Mouse (Mus musculus): ENCODE measurements around the gene Klhl29. TPM values are rescaled to one million over a fixed set of nuclear protein-coding genes. Genes with fewer than 3 reads are reported as not detected.
A peak's percentile ranks its signal among the peaks of the same experiment; 100 is the strongest.

Gene Klhl29
- total RNA-seq, 1 experiment: 0.22 TPM

DNA sequence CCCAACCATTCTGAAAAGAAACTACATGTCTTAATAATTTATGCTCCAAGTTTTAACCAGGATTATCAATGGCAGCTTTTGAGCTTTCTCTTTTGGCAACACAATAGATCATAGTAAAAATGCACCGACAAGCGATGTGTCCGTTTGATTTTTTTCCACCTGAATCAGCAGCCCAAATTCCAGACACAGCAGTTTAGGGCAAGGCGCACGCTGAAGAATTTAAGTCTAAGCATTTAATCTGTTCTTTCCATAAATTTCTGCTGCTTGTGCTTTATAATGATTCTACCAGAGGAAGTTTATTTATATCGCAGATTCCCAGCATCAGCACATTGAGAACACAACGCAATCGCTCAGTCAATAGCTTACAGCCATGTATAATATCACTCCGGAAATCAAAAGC lies 256.2 kb downstream of the Klhl29 start:
- TF ChIP-seq ZC3H11A (IDR thresholded peaks at IDR 0.05; ENCODE audit: borderline replicate concordance, low read depth, low read length): no peak
- TF ChIP-seq ZNF384 (IDR thresholded peaks at IDR 0.05; ENCODE audit: low read depth, low read length): no peak
- TF ChIP-seq CHD2 (IDR thresholded peaks at IDR 0.05; ENCODE audit: low read depth, low read length): no peak
- no peak for TF ChIP-seq HCFC1 (IDR thresholded peaks at IDR 0.05; ENCODE audit: borderline replicate concordance, insufficient read depth, low read length)
- no peak for TF ChIP-seq MAFK (IDR thresholded peaks at IDR 0.05; ENCODE audit: insufficient read depth, low read depth, low read length)
- Histone ChIP-seq H3K4me3 (ENCODE audit: insufficient read depth in 1 of 2, low read depth in 1 of 2, low read length in 2 of 2, poor library complexity in 1 of 2, severe bottlenecking in 1 of 2) (no peak overlapping the region), H3K27ac (ENCODE audit: insufficient read depth, low read depth, low read length, poor library complexity, severe bottlenecking) (no peak overlapping the region), H3K4me1 (ENCODE audit: control insufficient read depth in 2 of 2, insufficient read depth in 2 of 2, low read length in 2 of 2, poor library complexity in 1 of 2) (peaks cover 0 to 2% of the 10 kb centered on the region in 2 experiments; a peak in 1 of 4 replicates), H3K9ac (ENCODE audit: insufficient read depth, low read depth, low read length, poor library complexity, severe bottlenecking) (no peak overlapping the region), H3K9me3 (ENCODE audit: control insufficient read depth, insufficient read depth, low read depth, low read length) (no peaks in the 10 kb centered on the region), H3K36me3 (ENCODE audit: control insufficient read depth, insufficient read depth, low read length, poor library complexity, severe bottlenecking) (no peaks in the 10 kb centered on the region)
- in situ Hi-C loops (cut with MboI; ENCODE audit: low sequenced_read_pairs in 2 of 2, unreplicated experiment in 2 of 2): no loop called here
- no peak for DNase-seq (ENCODE audit: low read depth, low spot score)

DNA sequence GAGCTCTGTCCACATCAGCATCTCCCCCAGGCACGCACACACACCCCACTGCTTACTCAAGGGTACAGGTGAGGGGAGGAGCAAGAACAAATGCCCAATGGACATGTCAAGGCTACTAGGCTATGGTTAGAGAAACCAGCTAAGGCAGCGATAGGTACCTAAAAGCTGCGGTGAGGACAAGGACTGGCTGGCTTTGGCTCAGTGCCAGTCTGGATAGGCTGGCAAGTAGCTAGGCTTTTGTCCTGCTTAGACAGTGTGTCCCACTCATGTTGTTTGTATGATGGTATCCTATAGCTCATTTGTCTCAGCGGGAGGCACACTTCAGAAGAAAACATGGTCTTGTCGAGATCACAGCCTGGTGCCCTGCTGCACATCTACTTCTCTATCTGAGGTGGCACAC lies 258.9 kb downstream of the Klhl29 start:
- no peak overlapping the region for H3K9ac ChIP-seq (ENCODE audit: insufficient read depth, low read depth, low read length, poor library complexity, severe bottlenecking)
- DNase-seq (ENCODE audit: low read depth, low spot score): no peak
- H3K9me3 ChIP-seq (ENCODE audit: control insufficient read depth, insufficient read depth, low read depth, low read length): no peaks in the 10 kb centered on the region
- no peak for TF ChIP-seq ZNF384 (IDR thresholded peaks at IDR 0.05; ENCODE audit: low read depth, low read length)
- TF ChIP-seq ZC3H11A (IDR thresholded peaks at IDR 0.05; ENCODE audit: borderline replicate concordance, low read depth, low read length): no peak
- H3K4me1 ChIP-seq (ENCODE audit: control insufficient read depth in 2 of 2, insufficient read depth in 2 of 2, low read length in 2 of 2, poor library complexity in 1 of 2): peaks cover 0 to 2% of the 10 kb centered on the region in 2 experiments; a peak in 1 of 4 replicates
- H3K27ac ChIP-seq (ENCODE audit: insufficient read depth, low read depth, low read length, poor library complexity, severe bottlenecking): no peak overlapping the region
- no peaks in the 10 kb centered on the region for H3K36me3 ChIP-seq (ENCODE audit: control insufficient read depth, insufficient read depth, low read length, poor library complexity, severe bottlenecking)
- in situ Hi-C loops (cut with MboI; ENCODE audit: low sequenced_read_pairs in 2 of 2, unreplicated experiment in 2 of 2): no loop called here
- H3K4me3 ChIP-seq (ENCODE audit: insufficient read depth in 1 of 2, low read depth in 1 of 2, low read length in 2 of 2, poor library complexity in 1 of 2, severe bottlenecking in 1 of 2): no peak overlapping the region

DNA sequence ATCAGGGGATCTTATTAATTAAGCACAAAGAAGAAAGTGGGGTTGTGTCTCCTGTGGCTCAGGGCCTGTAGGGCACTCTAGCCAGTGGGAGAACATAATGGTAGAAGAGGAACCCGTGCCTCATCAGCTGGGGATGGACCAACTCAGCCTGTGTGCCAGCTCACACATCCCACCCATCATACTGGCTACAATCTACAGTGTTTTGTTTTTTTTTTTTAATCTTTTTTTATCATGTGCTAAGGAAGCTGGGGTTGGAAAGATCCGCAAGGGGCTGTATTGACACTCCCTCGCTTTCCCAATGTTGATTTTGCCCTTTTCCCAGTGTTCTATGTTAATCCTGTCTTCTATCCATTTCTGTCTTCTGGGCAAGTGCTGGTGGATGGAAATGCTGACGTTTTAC lies 260.9 kb downstream of the Klhl29 start:
- no peaks in the 10 kb centered on the region for H3K9me3 ChIP-seq (ENCODE audit: control insufficient read depth, insufficient read depth, low read depth, low read length)

DNA sequence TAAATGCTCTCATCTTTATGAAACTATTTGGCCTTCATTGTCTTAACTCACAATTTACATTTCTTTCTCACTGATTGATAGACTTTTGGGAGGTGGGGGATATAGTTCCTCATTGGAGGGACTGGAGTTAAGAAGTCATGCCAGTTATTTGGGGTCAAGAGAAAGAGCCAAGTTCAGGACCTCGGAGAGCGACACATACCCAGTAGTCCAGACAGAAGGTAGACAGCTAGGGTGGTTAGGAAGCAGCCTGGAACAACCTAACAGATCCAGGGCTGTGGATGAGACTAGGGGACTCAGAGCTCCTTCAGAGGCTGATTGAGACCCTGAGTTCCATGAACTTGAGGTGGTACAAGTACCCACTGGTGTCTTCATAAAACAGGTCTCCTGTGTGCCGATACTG lies 264.1 kb downstream of the Klhl29 start:
- Histone ChIP-seq H3K9me3 (ENCODE audit: control insufficient read depth, insufficient read depth, low read depth, low read length) (no peaks in the 10 kb centered on the region), H3K4me3 (ENCODE audit: insufficient read depth in 1 of 2, low read depth in 1 of 2, low read length in 2 of 2, poor library complexity in 1 of 2, severe bottlenecking in 1 of 2) (no peak overlapping the region), H3K4me1 (ENCODE audit: control insufficient read depth in 2 of 2, insufficient read depth in 2 of 2, low read length in 2 of 2, poor library complexity in 1 of 2) (no peaks in the 10 kb centered on the region), H3K36me3 (ENCODE audit: control insufficient read depth, insufficient read depth, low read length, poor library complexity, severe bottlenecking) (no peaks in the 10 kb centered on the region), H3K27ac (ENCODE audit: insufficient read depth, low read depth, low read length, poor library complexity, severe bottlenecking) (no peak overlapping the region), H3K9ac (ENCODE audit: insufficient read depth, low read depth, low read length, poor library complexity, severe bottlenecking) (no peak overlapping the region)
- TF ChIP-seq CHD2 (IDR thresholded peaks at IDR 0.05; ENCODE audit: low read depth, low read length) (no peak), ZNF384 (IDR thresholded peaks at IDR 0.05; ENCODE audit: low read depth, low read length) (no peak), MAFK (IDR thresholded peaks at IDR 0.05; ENCODE audit: insufficient read depth, low read depth, low read length) (no peak), ZC3H11A (IDR thresholded peaks at IDR 0.05; ENCODE audit: borderline replicate concordance, low read depth, low read length) (no peak), HCFC1 (IDR thresholded peaks at IDR 0.05; ENCODE audit: borderline replicate concordance, insufficient read depth, low read length) (no peak)
- DNase-seq (ENCODE audit: low read depth, low spot score): peak; percentile 43
- in situ Hi-C loops (cut with MboI; ENCODE audit: low sequenced_read_pairs in 2 of 2, unreplicated experiment in 2 of 2): no loop called here

More for the DNA sequence above, 260.9 kb downstream of the Klhl29 start:
- Histone ChIP-seq H3K4me3 (ENCODE audit: insufficient read depth in 1 of 2, low read depth in 1 of 2, low read length in 2 of 2, poor library complexity in 1 of 2, severe bottlenecking in 1 of 2) (no peak overlapping the region), H3K36me3 (ENCODE audit: control insufficient read depth, insufficient read depth, low read length, poor library complexity, severe bottlenecking) (no peaks in the 10 kb centered on the region), H3K27ac (ENCODE audit: insufficient read depth, low read depth, low read length, poor library complexity, severe bottlenecking) (no peak overlapping the region), H3K4me1 (ENCODE audit: control insufficient read depth in 2 of 2, insufficient read depth in 2 of 2, low read length in 2 of 2, poor library complexity in 1 of 2) (peaks cover 0 to under 1% of the 10 kb centered on the region in 2 experiments; a peak in 1 of 4 replicates), H3K9ac (ENCODE audit: insufficient read depth, low read depth, low read length, poor library complexity, severe bottlenecking) (no peak overlapping the region)
- TF ChIP-seq CHD2 (IDR thresholded peaks at IDR 0.05; ENCODE audit: low read depth, low read length): no peak
- no peak for TF ChIP-seq ZC3H11A (IDR thresholded peaks at IDR 0.05; ENCODE audit: borderline replicate concordance, low read depth, low read length)
- no peak for TF ChIP-seq MAFK (IDR thresholded peaks at IDR 0.05; ENCODE audit: insufficient read depth, low read depth, low read length)
- no peak for TF ChIP-seq HCFC1 (IDR thresholded peaks at IDR 0.05; ENCODE audit: borderline replicate concordance, insufficient read depth, low read length)
- TF ChIP-seq ZNF384 (IDR thresholded peaks at IDR 0.05; ENCODE audit: low read depth, low read length): no peak
- in situ Hi-C loops (cut with MboI; ENCODE audit: low sequenced_read_pairs in 2 of 2, unreplicated experiment in 2 of 2): no loop called here
- DNase-seq (ENCODE audit: low read depth, low spot score): no peak

DNA sequence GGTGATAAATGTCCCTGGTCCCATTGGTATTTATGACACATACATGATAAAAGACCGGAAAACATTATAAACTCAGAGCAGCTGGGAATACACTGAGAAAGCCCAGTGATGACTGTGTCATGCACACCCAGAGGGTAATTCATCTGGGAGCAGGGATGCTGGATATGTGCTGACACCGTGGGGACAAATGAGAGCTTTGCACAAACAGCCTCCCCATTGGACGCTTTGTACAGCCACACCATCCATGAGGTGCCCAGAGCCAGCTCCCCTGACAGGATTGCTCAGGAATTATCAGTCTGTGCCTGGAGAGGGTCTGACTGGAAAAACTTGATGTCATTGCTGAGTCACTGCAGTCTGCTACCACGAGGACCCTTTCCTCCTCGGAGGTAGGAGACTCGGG lies 266.9 kb downstream of the Klhl29 start:
- H3K36me3 ChIP-seq (ENCODE audit: control insufficient read depth, insufficient read depth, low read length, poor library complexity, severe bottlenecking): no peaks in the 10 kb centered on the region
- in situ Hi-C loops (cut with MboI; ENCODE audit: low sequenced_read_pairs in 2 of 2, unreplicated experiment in 2 of 2): no loop called here

More for the DNA sequence above, 266.9 kb downstream of the Klhl29 start:
- H3K4me3 ChIP-seq (ENCODE audit: insufficient read depth in 1 of 2, low read depth in 1 of 2, low read length in 2 of 2, poor library complexity in 1 of 2, severe bottlenecking in 1 of 2): no peak overlapping the region
- no peak for DNase-seq (ENCODE audit: low read depth, low spot score)
- no peak for TF ChIP-seq CHD2 (IDR thresholded peaks at IDR 0.05; ENCODE audit: low read depth, low read length)
- no peak overlapping the region for H3K9ac ChIP-seq (ENCODE audit: insufficient read depth, low read depth, low read length, poor library complexity, severe bottlenecking)
- no peak overlapping the region for H3K27ac ChIP-seq (ENCODE audit: insufficient read depth, low read depth, low read length, poor library complexity, severe bottlenecking)
- no peaks in the 10 kb centered on the region for H3K4me1 ChIP-seq (ENCODE audit: control insufficient read depth in 2 of 2, insufficient read depth in 2 of 2, low read length in 2 of 2, poor library complexity in 1 of 2)
- H3K9me3 ChIP-seq (ENCODE audit: control insufficient read depth, insufficient read depth, low read depth, low read length): no peaks in the 10 kb centered on the region

Measured in ES-E14 (cell line).